Mouse (Mus musculus): ENCODE data around the gene Il1rapl2. TPM values are rescaled to one million over a fixed set of nuclear protein-coding genes. Genes with fewer than 3 reads are reported as not detected.
"Not testable (repeated sequence)": the region's sequence is repeated elsewhere in the genome, so short reads cannot be mapped to it uniquely, and the experiment has no call there.

Gene Il1rapl2
- polyA plus RNA-seq, 2 experiments from 2014 or later: 0.13 TPM; not detected in 1

- no peak for ATAC-seq
These were observed 639.1 kb downstream of the Il1rapl2 start, which contains the start of gene Tex13a for GRCm38 (mm10) chrX:138209480-138209879. Gene Tex13a (minus strand): TSS chrX:138209580.

- no peak for ATAC-seq
These were observed 664.2 kb downstream of the Il1rapl2 start for GRCm38 (mm10) chrX:138234626-138235025.

- not testable (repeated sequence) for ATAC-seq
These were observed 778.3 kb downstream of the Il1rapl2 start for GRCm38 (mm10) chrX:138348736-138349135.

- no peak for ATAC-seq
These were observed 863.4 kb downstream of the Il1rapl2 start for GRCm38 (mm10) chrX:138433794-138434193.

- no peak for ATAC-seq
These were observed 867.5 kb downstream of the Il1rapl2 start for GRCm38 (mm10) chrX:138437939-138438338.

- no peak for ATAC-seq
These were observed 879.4 kb downstream of the Il1rapl2 start for GRCm38 (mm10) chrX:138449856-138450255.

- ATAC-seq: no peak
These were observed 908.1 kb downstream of the Il1rapl2 start for GRCm38 (mm10) chrX:138478488-138478887.

- no peak for ATAC-seq
These were observed 930.1 kb downstream of the Il1rapl2 start for GRCm38 (mm10) chrX:138500510-138500909.

- no peak for ATAC-seq
These were observed 934.6 kb downstream of the Il1rapl2 start for GRCm38 (mm10) chrX:138505049-138505448.

GRCm38 (mm10) chrX:138620106-138620505, 1049.7 kb downstream of the Il1rapl2 start:
- no peak for ATAC-seq

- no peak for ATAC-seq
These were observed 1054.9 kb downstream of the Il1rapl2 start for GRCm38 (mm10) chrX:138625311-138625710.

GRCm38 (mm10) chrX:138722372-138722771, 1152.0 kb downstream of the Il1rapl2 start:
- no peak for ATAC-seq

GRCm38 (mm10) chrX:138800958-138801357, 1230.5 kb downstream of the Il1rapl2 start:
- ATAC-seq: no peak

- no peak for ATAC-seq
These were observed 1261.5 kb downstream of the Il1rapl2 start for GRCm38 (mm10) chrX:138831876-138832275.

- no peak for ATAC-seq
These were observed 1263.5 kb downstream of the Il1rapl2 start for GRCm38 (mm10) chrX:138833894-138834293.

GRCm38 (mm10) chrX:138838381-138838780, 1268.0 kb downstream of the Il1rapl2 start:
- ATAC-seq: no peak
